Mouse (Mus musculus): ENCODE data around the gene Olfr679. TPM values are rescaled to one million over a fixed set of nuclear protein-coding genes. Genes with fewer than 3 reads are reported as not detected.

Gene Olfr679
- polyA plus RNA-seq (2014; fragmentation: Illumina TruSeq; extraction: RNeasy Lipid Tissue Mini Kit (QIAGEN cat#74804); ENCODE audit: low read depth, low replicate concordance) = not detected

GRCm38 (mm10) chr7:105080905-105081304 lies at the start of gene Olfr679:
TSS of gene Olfr679 (plus strand) at chr7:105081205.

GRCm38 (mm10) chr7:105032398-105032797 lies 48.6 kb upstream of the Olfr679 start, which contains the start of gene Olfr676:
TSS of gene Olfr676 (plus strand) at chr7:105032698.

GRCm38 (mm10) chr7:105064175-105064574 lies 16.8 kb upstream of the Olfr679 start, which contains the start of gene Olfr678:
TSS of gene Olfr678 (plus strand) at chr7:105064475.

GRCm38 (mm10) chr7:105092717-105093116 lies 11.7 kb downstream of the Olfr679 start, which contains the start of gene Olfr680-ps1:
TSS of gene Olfr680-ps1 (minus strand) at chr7:105092817.

GRCm38 (mm10) chr7:105116536-105116935 lies 35.5 kb downstream of the Olfr679 start, which contains the start of gene Olfr681:
TSS of gene Olfr681 (plus strand) at chr7:105116836.

Other genes starting within 250 kb of the Olfr679 start
- not detected for gene Usp17lb, start 238.6 kb upstream of the Olfr679 start, polyA plus RNA-seq (2014; fragmentation: Illumina TruSeq; extraction: RNeasy Lipid Tissue Mini Kit (QIAGEN cat#74804); ENCODE audit: low read depth, low replicate concordance)
- not detected for gene Usp17la, start 224.2 kb upstream of the Olfr679 start, polyA plus RNA-seq (2014; fragmentation: Illumina TruSeq; extraction: RNeasy Lipid Tissue Mini Kit (QIAGEN cat#74804); ENCODE audit: low read depth, low replicate concordance)
- gene Olfr665, start 203.2 kb upstream of the Olfr679 start, polyA plus RNA-seq (2014; fragmentation: Illumina TruSeq; extraction: RNeasy Lipid Tissue Mini Kit (QIAGEN cat#74804); ENCODE audit: low read depth, low replicate concordance) = not detected
- not detected for gene Olfr666, start 185.3 kb upstream of the Olfr679 start, polyA plus RNA-seq (2014; fragmentation: Illumina TruSeq; extraction: RNeasy Lipid Tissue Mini Kit (QIAGEN cat#74804); ENCODE audit: low read depth, low replicate concordance)
- gene Olfr667, start 159.7 kb upstream of the Olfr679 start, polyA plus RNA-seq (2014; fragmentation: Illumina TruSeq; extraction: RNeasy Lipid Tissue Mini Kit (QIAGEN cat#74804); ENCODE audit: low read depth, low replicate concordance) = not detected
- not detected for gene Olfr668, start 153.1 kb upstream of the Olfr679 start, polyA plus RNA-seq (2014; fragmentation: Illumina TruSeq; extraction: RNeasy Lipid Tissue Mini Kit (QIAGEN cat#74804); ENCODE audit: low read depth, low replicate concordance)
- gene Olfr669, start 147.0 kb upstream of the Olfr679 start, polyA plus RNA-seq (2014; fragmentation: Illumina TruSeq; extraction: RNeasy Lipid Tissue Mini Kit (QIAGEN cat#74804); ENCODE audit: low read depth, low replicate concordance) = not detected
- gene Olfr670, start 118.6 kb upstream of the Olfr679 start, polyA plus RNA-seq (2014; fragmentation: Illumina TruSeq; extraction: RNeasy Lipid Tissue Mini Kit (QIAGEN cat#74804); ENCODE audit: low read depth, low replicate concordance) = not detected
- not detected for gene Olfr671, start 102.1 kb upstream of the Olfr679 start, polyA plus RNA-seq (2014; fragmentation: Illumina TruSeq; extraction: RNeasy Lipid Tissue Mini Kit (QIAGEN cat#74804); ENCODE audit: low read depth, low replicate concordance)
- not detected for gene Olfr672, start 79.2 kb upstream of the Olfr679 start, polyA plus RNA-seq (2014; fragmentation: Illumina TruSeq; extraction: RNeasy Lipid Tissue Mini Kit (QIAGEN cat#74804); ENCODE audit: low read depth, low replicate concordance)
- gene Olfr675, start 52.7 kb upstream of the Olfr679 start, polyA plus RNA-seq (2014; fragmentation: Illumina TruSeq; extraction: RNeasy Lipid Tissue Mini Kit (QIAGEN cat#74804); ENCODE audit: low read depth, low replicate concordance) = not detected
- gene Olfr676, start 48.5 kb upstream of the Olfr679 start, polyA plus RNA-seq (2014; fragmentation: Illumina TruSeq; extraction: RNeasy Lipid Tissue Mini Kit (QIAGEN cat#74804); ENCODE audit: low read depth, low replicate concordance) = not detected
- gene Olfr677, start 29.8 kb upstream of the Olfr679 start, polyA plus RNA-seq (2014; fragmentation: Illumina TruSeq; extraction: RNeasy Lipid Tissue Mini Kit (QIAGEN cat#74804); ENCODE audit: low read depth, low replicate concordance) = not detected
- gene Olfr678, start 16.7 kb upstream of the Olfr679 start, polyA plus RNA-seq (2014; fragmentation: Illumina TruSeq; extraction: RNeasy Lipid Tissue Mini Kit (QIAGEN cat#74804); ENCODE audit: low read depth, low replicate concordance) = not detected
- gene Olfr680-ps1, start 11.6 kb downstream of the Olfr679 start, polyA plus RNA-seq (2014; fragmentation: Illumina TruSeq; extraction: RNeasy Lipid Tissue Mini Kit (QIAGEN cat#74804); ENCODE audit: low read depth, low replicate concordance) = not detected
- gene Olfr681, start 35.6 kb downstream of the Olfr679 start, polyA plus RNA-seq (2014; fragmentation: Illumina TruSeq; extraction: RNeasy Lipid Tissue Mini Kit (QIAGEN cat#74804); ENCODE audit: low read depth, low replicate concordance) = not detected
- not detected for gene Olfr683, start 65.8 kb downstream of the Olfr679 start, polyA plus RNA-seq (2014; fragmentation: Illumina TruSeq; extraction: RNeasy Lipid Tissue Mini Kit (QIAGEN cat#74804); ENCODE audit: low read depth, low replicate concordance)
- gene Olfr684, start 82.4 kb downstream of the Olfr679 start, polyA plus RNA-seq (2014; fragmentation: Illumina TruSeq; extraction: RNeasy Lipid Tissue Mini Kit (QIAGEN cat#74804); ENCODE audit: low read depth, low replicate concordance) = not detected
- gene Olfr685, start 104.8 kb downstream of the Olfr679 start, polyA plus RNA-seq (2014; fragmentation: Illumina TruSeq; extraction: RNeasy Lipid Tissue Mini Kit (QIAGEN cat#74804); ENCODE audit: low read depth, low replicate concordance) = not detected
- gene Olfr686, start 126.3 kb downstream of the Olfr679 start, polyA plus RNA-seq (2014; fragmentation: Illumina TruSeq; extraction: RNeasy Lipid Tissue Mini Kit (QIAGEN cat#74804); ENCODE audit: low read depth, low replicate concordance) = not detected
- not detected for gene Olfr688, start 206.9 kb downstream of the Olfr679 start, polyA plus RNA-seq (2014; fragmentation: Illumina TruSeq; extraction: RNeasy Lipid Tissue Mini Kit (QIAGEN cat#74804); ENCODE audit: low read depth, low replicate concordance)
- gene Olfr689, start 230.0 kb downstream of the Olfr679 start, polyA plus RNA-seq (2014; fragmentation: Illumina TruSeq; extraction: RNeasy Lipid Tissue Mini Kit (QIAGEN cat#74804); ENCODE audit: low read depth, low replicate concordance) = not detected